Mouse (Mus musculus) megakaryocyte progenitor cell, adult 5-6 weeks (primary cell): Measurements from ENCODE around the gene Slc11a1. TPM values are rescaled to one million over a fixed set of nuclear protein-coding genes. Genes with fewer than 3 reads are reported as not detected.

ENCODE experiments used
- ATAC-seq: replicated peaks from 2 replicates; pipeline ENCODE4 v1.8.0; 2016; ENCODE audit warnings: mild to moderate bottlenecking, moderate TSS enrichment, inconsistent platforms; ENCODE audit not compliant: poor library complexity
- total RNA-seq, 2 experiments: library from RNA; stranded (forward) in 1 of 2; stranded (reverse) in 1 of 2; fragments of 157-497, 149-512 nt in 1 of 2; fragments of 200-1000 nt in 1 of 2; gene quantifications; 2 replicates each; pipeline versions ENCODE4 v1.2.3 to v1.2.4; 2015 to 2017

Gene Slc11a1
- total RNA-seq, 2 experiments from 2014 or later, result 1.7 to 2.1 TPM

GRCm38 (mm10) chr1:74352532-74353096 lies 22.4 kb upstream of the Slc11a1 start:
- ATAC-seq, result no peak

GRCm38 (mm10) chr1:74353453-74354229 lies 21.4 kb upstream of the Slc11a1 start:
- ATAC-seq, result no peak

- ATAC-seq, result no peak
Observed at GRCm38 (mm10) chr1:74357531-74357930, 17.5 kb upstream of the Slc11a1 start.

- ATAC-seq, result no peak
Observed at GRCm38 (mm10) chr1:74359952-74360517, 15.0 kb upstream of the Slc11a1 start.

GRCm38 (mm10) chr1:74361812-74362211 lies 13.2 kb upstream of the Slc11a1 start, which contains the start of gene Catip:
Gene Catip, plus strand, starts transcription at chr1:74362108.
- ATAC-seq, result peak; percentile 73

- no peak for ATAC-seq
Observed at GRCm38 (mm10) chr1:74362325-74363229, 12.4 kb upstream of the Slc11a1 start.

GRCm38 (mm10) chr1:74363437-74363836 lies 11.6 kb upstream of the Slc11a1 start:
- ATAC-seq, result no peak

GRCm38 (mm10) chr1:74364270-74364669 lies 10.7 kb upstream of the Slc11a1 start:
- ATAC-seq, result peak; percentile 41

- peak; percentile 83 for ATAC-seq
Observed at GRCm38 (mm10) chr1:74367886-74368645, 6.9 kb upstream of the Slc11a1 start.

- ATAC-seq, result no peak
Observed at GRCm38 (mm10) chr1:74370040-74370439, 5.0 kb upstream of the Slc11a1 start.

- ATAC-seq, result peak; percentile 81
Observed at GRCm38 (mm10) chr1:74373372-74373771, 1.6 kb upstream of the Slc11a1 start.

GRCm38 (mm10) chr1:74375561-74375960 lies 566 bp downstream of the Slc11a1 start:
- peak; percentile 40 for ATAC-seq

- no peak for ATAC-seq
Observed at GRCm38 (mm10) chr1:74376396-74376795, 1.4 kb downstream of the Slc11a1 start.

- ATAC-seq, result no peak
Observed at GRCm38 (mm10) chr1:74379058-74379504, 4.1 kb downstream of the Slc11a1 start.

GRCm38 (mm10) chr1:74380484-74380883 lies 5.5 kb downstream of the Slc11a1 start:
- ATAC-seq, result no peak

- peak; percentile 45 for ATAC-seq
Observed at GRCm38 (mm10) chr1:74381588-74382021, 6.6 kb downstream of the Slc11a1 start.

- no peak for ATAC-seq
Observed at GRCm38 (mm10) chr1:74383385-74383784, 8.4 kb downstream of the Slc11a1 start.

- no peak for ATAC-seq
Observed at GRCm38 (mm10) chr1:74384525-74384924, 9.5 kb downstream of the Slc11a1 start.

GRCm38 (mm10) chr1:74385064-74385463 lies 10.1 kb downstream of the Slc11a1 start:
- ATAC-seq, result no peak

GRCm38 (mm10) chr1:74385531-74385930 lies 10.5 kb downstream of the Slc11a1 start:
- no peak for ATAC-seq
